Mouse (Mus musculus): ENCODE measurements around the gene Cfap161.

Gene Cfap161

GRCm38 (mm10) chr7:83794705-83795104 lies at the start of gene Cfap161:
Gene Cfap161 (minus strand): TSS chr7:83794880.
- no peak for DNase-seq (ENCODE audit: extremely low read depth, insufficient read length, low spot score)

GRCm38 (mm10) chr7:83842486-83843259 lies 48.0 kb upstream of the Cfap161 start:
- no peak for DNase-seq (ENCODE audit: extremely low read depth, insufficient read length, low spot score)

GRCm38 (mm10) chr7:83840076-83840475 lies 45.4 kb upstream of the Cfap161 start:
- DNase-seq (ENCODE audit: extremely low read depth, insufficient read length, low spot score), result no peak

- DNase-seq (ENCODE audit: extremely low read depth, insufficient read length, low spot score), result no peak
Measured at GRCm38 (mm10) chr7:83838525-83839224, 44.0 kb upstream of the Cfap161 start.

- DNase-seq (ENCODE audit: extremely low read depth, insufficient read length, low spot score), result no peak
Measured at GRCm38 (mm10) chr7:83829355-83829754, 34.7 kb upstream of the Cfap161 start.

GRCm38 (mm10) chr7:83827402-83828076 lies 32.9 kb upstream of the Cfap161 start:
- no peak for DNase-seq (ENCODE audit: extremely low read depth, insufficient read length, low spot score)

- DNase-seq (ENCODE audit: extremely low read depth, insufficient read length, low spot score), result no peak
Measured at GRCm38 (mm10) chr7:83826808-83827207, 32.1 kb upstream of the Cfap161 start.

- no peak for DNase-seq (ENCODE audit: extremely low read depth, insufficient read length, low spot score)
Measured at GRCm38 (mm10) chr7:83821951-83822350, 27.3 kb upstream of the Cfap161 start.

- no peak for DNase-seq (ENCODE audit: extremely low read depth, insufficient read length, low spot score)
Measured at GRCm38 (mm10) chr7:83816886-83817285, 22.2 kb upstream of the Cfap161 start.

GRCm38 (mm10) chr7:83815646-83816045 lies 21.0 kb upstream of the Cfap161 start:
- DNase-seq (ENCODE audit: extremely low read depth, insufficient read length, low spot score), result no peak

- DNase-seq (ENCODE audit: extremely low read depth, insufficient read length, low spot score), result no peak
Measured at GRCm38 (mm10) chr7:83813993-83814392, 19.3 kb upstream of the Cfap161 start.

GRCm38 (mm10) chr7:83813465-83813864 lies 18.8 kb upstream of the Cfap161 start:
- DNase-seq (ENCODE audit: extremely low read depth, insufficient read length, low spot score), result no peak

GRCm38 (mm10) chr7:83813016-83813415 lies 18.3 kb upstream of the Cfap161 start:
- no peak for DNase-seq (ENCODE audit: extremely low read depth, insufficient read length, low spot score)

- no peak for DNase-seq (ENCODE audit: extremely low read depth, insufficient read length, low spot score)
Measured at GRCm38 (mm10) chr7:83812581-83812980, 17.9 kb upstream of the Cfap161 start.

- no peak for DNase-seq (ENCODE audit: extremely low read depth, insufficient read length, low spot score)
Measured at GRCm38 (mm10) chr7:83811916-83812315, 17.2 kb upstream of the Cfap161 start.

GRCm38 (mm10) chr7:83811461-83811860 lies 16.8 kb upstream of the Cfap161 start:
- no peak for DNase-seq (ENCODE audit: extremely low read depth, insufficient read length, low spot score)

GRCm38 (mm10) chr7:83810141-83811100 lies 15.7 kb upstream of the Cfap161 start:
- no peak for DNase-seq (ENCODE audit: extremely low read depth, insufficient read length, low spot score)

- no peak for DNase-seq (ENCODE audit: extremely low read depth, insufficient read length, low spot score)
Measured at GRCm38 (mm10) chr7:83809715-83810114, 15.0 kb upstream of the Cfap161 start.

GRCm38 (mm10) chr7:83809060-83809459 lies 14.4 kb upstream of the Cfap161 start:
- no peak for DNase-seq (ENCODE audit: extremely low read depth, insufficient read length, low spot score)

- no peak for DNase-seq (ENCODE audit: extremely low read depth, insufficient read length, low spot score)
Measured at GRCm38 (mm10) chr7:83806934-83807333, 12.3 kb upstream of the Cfap161 start.

Measured in 3134 (cell line).